9 mouse cellular contexts compared by ENCODE assay signal in the genomic region with DNA sequence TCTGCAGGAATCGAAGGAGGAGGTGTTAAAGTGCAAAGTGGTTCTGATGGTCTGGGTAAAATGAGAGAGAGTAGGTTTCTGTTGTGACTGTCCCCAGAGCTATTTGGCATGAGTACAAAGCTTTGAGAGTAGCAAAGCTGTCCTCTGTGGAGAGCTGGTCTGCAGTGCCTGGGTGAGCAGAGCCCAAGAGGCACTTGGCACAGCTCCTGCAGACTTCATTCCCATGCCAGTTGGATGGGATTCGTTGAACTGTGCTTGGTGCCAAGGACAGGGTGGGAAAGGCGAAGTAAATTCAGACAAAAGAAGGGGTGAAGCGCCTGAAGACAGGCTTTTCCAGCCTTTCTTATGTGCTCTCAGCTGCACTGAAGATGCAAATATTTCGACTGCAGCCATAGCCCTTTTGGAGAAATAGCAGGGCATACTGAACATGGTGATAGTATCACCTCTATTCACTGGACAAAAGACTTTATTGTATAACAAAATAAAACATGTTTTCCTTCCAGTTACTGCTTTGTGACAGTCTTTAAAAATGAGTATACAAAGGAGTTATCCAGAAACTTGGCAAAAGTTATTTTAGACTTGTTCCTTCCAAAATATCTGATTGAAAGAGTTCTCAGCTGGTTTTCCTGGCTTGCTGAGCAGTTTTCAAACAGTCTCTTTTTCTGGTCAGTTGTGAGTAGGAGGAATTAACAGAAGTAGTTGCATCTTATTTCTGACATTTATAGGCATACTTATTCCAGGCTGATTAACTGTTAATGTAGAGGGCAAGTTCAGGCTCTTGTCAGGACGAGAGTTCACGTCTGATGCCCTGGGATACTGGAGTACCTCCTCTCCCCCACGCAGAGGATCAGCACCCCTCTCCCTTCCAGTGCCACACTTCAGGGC. TPM values are rescaled to one million over a fixed set of nuclear protein-coding genes. Genes with fewer than 3 reads are reported as not detected.
DNase-seq lines count a peak whose midpoint lies in the region; ATAC-seq lines count a peak whose summit lies in the region.
"Had no signal": no experiment of that assay in that cellular context is flagged by ENCODE, and none has a peak within 500 bp of the region (broad histone marks: within the 10 kb centered on the region; RNA-seq: fewer than 3 reads in every experiment).

No protein-coding gene starts in this region.

- H3K9ac ChIP-seq in neural tube, embryonic 15.5 days (replicated peaks) = no peak overlapping the region
- no peak overlapping the region for H3K9ac ChIP-seq in liver, embryonic 11.5 days (ENCODE audit: low read depth, low read length)
- H3K9ac ChIP-seq: liver, embryonic 14.5 days had no signal

- no peaks in the 10 kb centered on the region for H3K27me3 ChIP-seq in neural tube, embryonic 15.5 days (replicated peaks)
- H3K27me3 ChIP-seq in liver, embryonic 11.5 days (replicated peaks; ENCODE audit: control insufficient read depth, insufficient read depth, low read length) = no peaks in the 10 kb centered on the region

- DNase-seq in gastrocnemius, adult 18-20 months (ENCODE audit: low spot score) = peak; percentile 6
- DNase-seq in gastrocnemius, adult 8-10 months (ENCODE audit: low spot score in 2 of 2) = no peak
- peak; percentile 58 to 72 for DNase-seq in adrenal gland, postnatal 36 days
- DNase-seq in frontal cortex, postnatal 25 days (ENCODE audit: low spot score in 2 of 2) = peak; percentile 19 to 50
- DNase-seq in layer of hippocampus, postnatal 25 days (ENCODE audit: extremely low spot score in 1 of 2, low spot score in 1 of 2) = peak; percentile 13 to 47
- no peak for DNase-seq in liver, embryonic 11.5 days (ENCODE audit: low spot score)
- DNase-seq in spleen, postnatal 36 days (ENCODE audit: low spot score in 2 of 2) = no peak

- H3K9me3 ChIP-seq in neural tube, embryonic 15.5 days (replicated peaks) = no peaks in the 10 kb centered on the region
- H3K9me3 ChIP-seq in liver, embryonic 11.5 days (ENCODE audit: control insufficient read depth, low read length) = no peaks in the 10 kb centered on the region

- peak overlapping the region; percentile 28; the same call in 1 of the 2 replicates for H3K27ac ChIP-seq in neural tube, embryonic 15.5 days (replicated peaks)
- no peak overlapping the region for H3K27ac ChIP-seq in liver, embryonic 11.5 days (ENCODE audit: low read depth, low read length)
- H3K27ac ChIP-seq: liver, embryonic 14.5 days had no signal

- peak; percentile 93 for ATAC-seq in neural tube, embryonic 15.5 days (ENCODE audit: low FRiP score)
- ATAC-seq in liver, embryonic 11.5 days (replicated peaks; ENCODE audit: low FRiP score) = no peak

- 61% methylated on average over 8 of the region's 8 CpGs for WGBS in neural tube, embryonic 15.5 days
- WGBS in liver, embryonic 11.5 days = 61% methylated on average over 8 of the region's 8 CpGs

- no peaks in the 10 kb centered on the region for H3K36me3 ChIP-seq in neural tube, embryonic 15.5 days
- H3K36me3 ChIP-seq in liver, embryonic 11.5 days (ENCODE audit: control insufficient read depth, insufficient read depth, low read length) = no peaks in the 10 kb centered on the region

- H3K4me3 ChIP-seq in neural tube, embryonic 15.5 days (replicated peaks) = no peak overlapping the region
- H3K4me3 ChIP-seq in liver, embryonic 11.5 days (ENCODE audit: low read depth, low read length) = no peak overlapping the region

- H3K4me2 ChIP-seq in neural tube, embryonic 15.5 days = no peak overlapping the region
- H3K4me2 ChIP-seq in liver, embryonic 11.5 days = no peak overlapping the region

- H3K4me1 ChIP-seq in neural tube, embryonic 15.5 days = no peaks in the 10 kb centered on the region
- H3K4me1 ChIP-seq in liver, embryonic 11.5 days (replicated peaks; ENCODE audit: control insufficient read depth, insufficient read depth, low read length) = no peaks in the 10 kb centered on the region

RNA-seq across cellular contexts. Expression of a gene that starts 48.9 kb away (rescaled TPM):
- 10 to 100 TPM; 33.1 to 35.7 TPM for total RNA-seq in gastrocnemius, adult 18-20 months (2021)
- 10 to 100 TPM; 31.1 to 37.9 (median 37.1) TPM for total RNA-seq in gastrocnemius, adult 8-10 months (2022)
- 10 to 100 TPM; 48.0 to 63.3 TPM for total RNA-seq in adrenal gland, postnatal 36 days (2021)
- 10 to 100 TPM; 51.4 to 53.2 TPM for total RNA-seq in layer of hippocampus, postnatal 25 days (2021)
- 133 and 160 TPM in 2 replicates for polyA plus RNA-seq in neural tube, embryonic 15.5 days (2015; fragmentation: Nextera tagmentation; extraction: Ambion mirVana)
- polyA plus RNA-seq in liver, embryonic 11.5 days (2014; fragmentation: Nextera tagmentation; extraction: Ambion mirVana) = 91.8 and 101 TPM in 2 replicates

Comparison
In these comparisons a context has a peak if more than half of its experiments do, and no peak if none do; other contexts are left out.
1. DNase-seq: peak in gastrocnemius, adult 18-20 months (single experiment), adrenal gland, postnatal 36 days (2 of 2), frontal cortex, postnatal 25 days (2 of 2) and layer of hippocampus, postnatal 25 days (2 of 2); none in gastrocnemius, adult 8-10 months (0 of 2), liver, embryonic 11.5 days (single experiment) and spleen, postnatal 36 days (0 of 2).